Mouse (Mus musculus) G1E (cell line): ENCODE data around the gene Notch2. TPM values are rescaled to one million over a fixed set of nuclear protein-coding genes. Genes with fewer than 3 reads are reported as not detected.

Experiments
- ATAC-seq: 2 replicates; pipeline ENCODE4 v1.8.0; 2016; ENCODE audit warnings: mild to moderate bottlenecking; ENCODE audit not compliant: insufficient number of reproducible peaks, poor library complexity, low FRiP score, severe bottlenecking; ENCODE audit errors: extremely low read depth
- DNase-seq: peaks from one replicate; pipeline ENCODE4 v3.0.0; 2012; ENCODE audit warnings: low spot score
- H3K27me3 ChIP-seq: 2 replicates; pipeline ENCODE4 v1.6.1; 2012; ENCODE audit warnings: mild to moderate bottlenecking, low read length, inconsistent platforms; ENCODE audit not compliant: insufficient read depth
- H3K36me3 ChIP-seq: replicated peaks from 2 replicates; pipeline ENCODE3; 2012; ENCODE audit warnings: mild to moderate bottlenecking, inconsistent platforms
- H3K4me1 ChIP-seq: 2 replicates; pipeline ENCODE4 v1.6.1; 2012; ENCODE audit warnings: low read depth, low read length, inconsistent platforms, mixed read lengths; ENCODE audit not compliant: insufficient read depth
- H3K4me3 ChIP-seq: 2 replicates; pipeline ENCODE4 v1.5.1; 2012; ENCODE audit warnings: low read depth, mild to moderate bottlenecking, inconsistent platforms, low read length, moderate library complexity, mixed read lengths
- H3K9me3 ChIP-seq: replicated peaks from 2 replicates; pipeline ENCODE4 v1.6.1; 2012; ENCODE audit warnings: inconsistent platforms
- CTCF ChIP-seq: IDR thresholded peaks from 2 replicates; pipeline ENCODE4 v1.5.1; 2012; ENCODE audit warnings: low read depth, low read length, inconsistent platforms, mixed read lengths
- GATA1 ChIP-seq: IDR thresholded peaks from 2 replicates; pipeline ENCODE4 v1.6.1; 2012; ENCODE audit warnings: borderline replicate concordance, low read length, inconsistent platforms, mixed read lengths
- GATA2 ChIP-seq: IDR thresholded peaks from 2 replicates; pipeline ENCODE4 v1.6.1; 2012; ENCODE audit warnings: low read depth, low read length, inconsistent platforms, borderline replicate concordance
- POLR2AphosphoS5 ChIP-seq: IDR thresholded peaks from 2 replicates; pipeline ENCODE4 v1.6.1; 2012; ENCODE audit warnings: low read depth, low read length, inconsistent platforms; ENCODE audit not compliant: insufficient replicate concordance
- TAL1 ChIP-seq: conservative IDR thresholded peaks from 2 replicates; pipeline ENCODE4 v1.6.1; 2012; ENCODE audit warnings: low read depth, low read length, inconsistent platforms, mixed read lengths
- polyA plus RNA-seq: library from polyadenylated mRNA; stranded (reverse); fragments of >175 nt; gene quantifications from 2 replicates; pipeline ENCODE4 v1.2.3, GENCODE M21; 2012
- total RNA-seq, 2 experiments: library from RNA; stranded (forward) in 1 of 2; stranded (reverse) in 1 of 2; fragments of 200-1000 nt in 1 of 2; fragments of >200 nt in 1 of 2; fragmentation: Nextera tagmentation in 1 of 2; gene quantifications; 2 replicates each; pipeline ENCODE4 v1.2.3; 2014 to 2017

Gene Notch2
- total and polyA plus RNA-seq, 3 experiments, result under 0.01 TPM; not detected in 2

- DNase-seq, result no peak
- Histone ChIP-seq H3K4me3 (no peak overlapping the region), H3K36me3 (no peaks in the 10 kb centered on the region), H3K4me1 (no peaks in the 10 kb centered on the region), H3K9me3 (peaks cover 50% of the 10 kb centered on the region), H3K27me3 (no peaks in the 10 kb centered on the region)
- ATAC-seq, result no peak
- TF ChIP-seq TAL1, result no peak
- no peak for TF ChIP-seq CTCF
- TF ChIP-seq GATA2, result no peak
- TF ChIP-seq GATA1, result no peak
- no peak for TF ChIP-seq POLR2AphosphoS5
These were observed 50.5 kb downstream of the Notch2 start for GRCm38 (mm10) chr3:98063833-98064232.

- Histone ChIP-seq H3K9me3 (peaks cover 53% of the 10 kb centered on the region), H3K4me3 (no peak overlapping the region), H3K4me1 (no peaks in the 10 kb centered on the region), H3K36me3 (no peaks in the 10 kb centered on the region), H3K27me3 (no peaks in the 10 kb centered on the region)
- TF ChIP-seq POLR2AphosphoS5, result no peak
- TF ChIP-seq TAL1, result no peak
- TF ChIP-seq GATA2, result no peak
- TF ChIP-seq GATA1, result no peak
- no peak for TF ChIP-seq CTCF
- ATAC-seq, result no peak
- DNase-seq, result no peak
These were observed 51.7 kb downstream of the Notch2 start for GRCm38 (mm10) chr3:98065004-98065403.

- H3K27me3 ChIP-seq, result no peaks in the 10 kb centered on the region
- H3K4me3 ChIP-seq, result no peak overlapping the region
- H3K36me3 ChIP-seq, result no peaks in the 10 kb centered on the region
- TF ChIP-seq CTCF (no peak), TAL1 (no peak), GATA2 (no peak), POLR2AphosphoS5 (no peak), GATA1 (no peak)
- H3K4me1 ChIP-seq, result no peaks in the 10 kb centered on the region
- no peak for DNase-seq
- ATAC-seq, result no peak
- H3K9me3 ChIP-seq, result peaks cover 54% of the 10 kb centered on the region
These were observed 53.1 kb downstream of the Notch2 start for GRCm38 (mm10) chr3:98066434-98066833.

- Histone ChIP-seq H3K4me1 (no peaks in the 10 kb centered on the region), H3K27me3 (no peaks in the 10 kb centered on the region), H3K4me3 (no peak overlapping the region), H3K9me3 (peaks cover 53% of the 10 kb centered on the region), H3K36me3 (no peaks in the 10 kb centered on the region)
- DNase-seq (no peak), ATAC-seq (no peak)
- TF ChIP-seq CTCF, result no peak
- TF ChIP-seq GATA2, result no peak
- TF ChIP-seq POLR2AphosphoS5, result no peak
- TF ChIP-seq GATA1, result no peak
- TF ChIP-seq TAL1, result no peak
These were observed 54.1 kb downstream of the Notch2 start for GRCm38 (mm10) chr3:98067413-98067812.

GRCm38 (mm10) chr3:98067852-98068491 lies 54.6 kb downstream of the Notch2 start:
- no peak for ATAC-seq
- no peak for DNase-seq
- TF ChIP-seq GATA1 (no peak), GATA2 (no peak), TAL1 (no peak), POLR2AphosphoS5 (no peak), CTCF (no peak)
- Histone ChIP-seq H3K4me3 (no peak overlapping the region), H3K4me1 (no peaks in the 10 kb centered on the region), H3K36me3 (no peaks in the 10 kb centered on the region), H3K27me3 (no peaks in the 10 kb centered on the region), H3K9me3 (peaks cover 58% of the 10 kb centered on the region)

- Histone ChIP-seq H3K36me3 (no peaks in the 10 kb centered on the region), H3K4me1 (no peaks in the 10 kb centered on the region), H3K27me3 (no peaks in the 10 kb centered on the region), H3K4me3 (no peak overlapping the region), H3K9me3 (peaks cover 59% of the 10 kb centered on the region)
- DNase-seq, result no peak
- TF ChIP-seq GATA1, result no peak
- no peak for TF ChIP-seq TAL1
- no peak for TF ChIP-seq CTCF
- no peak for TF ChIP-seq GATA2
- no peak for TF ChIP-seq POLR2AphosphoS5
- no peak for ATAC-seq
These were observed 55.8 kb downstream of the Notch2 start for GRCm38 (mm10) chr3:98069161-98069560.
